Mouse (Mus musculus): ENCODE measurements at regions not wholly inside any gene's neighbourhood (a gene's known extent, or its start where the extent isn't known, plus 50 kb on each side); places are given as distances from the start of the nearest gene placed in this dataset.

DNA sequence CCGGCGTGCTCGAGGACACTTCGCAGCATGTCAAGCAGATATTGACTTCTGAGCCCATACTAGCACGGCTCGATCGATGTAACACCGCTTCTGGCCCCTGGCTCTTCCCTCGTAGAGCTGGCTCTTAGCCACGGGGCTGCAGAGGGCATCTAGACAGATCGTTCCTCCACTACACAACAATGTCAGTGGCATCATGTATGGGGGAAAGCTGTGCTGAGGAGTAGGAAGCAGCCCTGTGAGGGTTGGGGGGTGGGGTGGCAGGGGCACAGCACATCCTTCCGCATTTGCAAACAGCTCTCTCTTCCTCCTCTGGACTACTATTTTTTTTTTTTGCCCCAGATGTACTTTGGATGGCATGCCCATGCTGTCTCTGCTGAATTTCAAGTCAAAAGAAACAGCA is 218.1 kb upstream of the Habp2 start:
- TF ChIP-seq CTCF (conservative IDR thresholded peaks at IDR 0.05; ENCODE audit: low read length) (no peak), POU5F1 (IDR thresholded peaks at IDR 0.05; ENCODE audit: borderline replicate concordance, low read length) (no peak)

Measured in E14TG2a.4 (cell line).